In the genomic region with DNA sequence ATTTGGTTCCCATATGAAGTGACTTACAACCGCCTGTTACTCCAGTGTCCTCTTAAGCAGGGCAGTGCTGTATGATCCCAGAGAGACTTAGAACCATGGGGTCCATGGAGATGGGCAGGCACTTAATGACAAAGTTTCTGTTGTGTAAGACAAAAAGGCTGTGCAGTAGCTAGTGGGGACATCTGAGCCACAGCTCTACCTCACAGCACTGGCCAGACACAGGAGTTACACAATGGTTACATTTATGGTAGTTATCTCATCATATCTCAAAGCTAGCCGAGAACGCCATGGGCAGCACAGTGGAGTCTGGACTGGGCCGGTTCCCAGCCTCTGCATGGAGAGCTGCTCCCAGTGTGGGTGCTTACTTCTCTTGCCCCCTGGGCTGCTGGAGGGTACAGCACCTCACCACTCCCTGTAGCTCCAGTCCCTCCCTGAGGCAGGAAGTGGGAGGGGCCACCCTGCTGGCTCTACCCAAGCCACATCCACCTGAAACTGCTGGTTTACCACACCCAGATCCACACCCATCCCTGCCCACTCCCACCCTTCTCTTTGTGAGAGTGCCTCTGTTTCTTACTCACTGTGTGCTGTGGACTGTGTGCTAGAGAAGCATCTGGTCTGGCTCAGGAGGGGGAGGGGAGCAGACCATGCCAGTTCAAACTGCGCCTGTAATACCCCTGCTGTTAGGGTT, we compare ENCODE assay signal across 9 mouse cellular contexts. TPM values are rescaled to one million over a fixed set of nuclear protein-coding genes. Genes with fewer than 3 reads are reported as not detected.
DNase-seq lines count a peak whose midpoint lies in the region; ATAC-seq and TF ChIP-seq lines count a peak whose summit lies in the region.
"Had no signal": no experiment of that assay in that cellular context is flagged by ENCODE, and none has a peak within 500 bp of the region (broad histone marks: within the 10 kb centered on the region; RNA-seq: fewer than 3 reads in every experiment).

No protein-coding gene starts in this region.

- no peak overlapping the region for H3K4me3 ChIP-seq in ES-E14 (ENCODE audit: insufficient read depth in 1 of 2, low read depth in 1 of 2, low read length in 2 of 2, poor library complexity in 1 of 2, severe bottlenecking in 1 of 2)
- no peak overlapping the region for H3K4me3 ChIP-seq in heart, embryonic 16.5 days (ENCODE audit: low read length)
- no peak overlapping the region for H3K4me3 ChIP-seq in lung, embryonic 16.5 days (ENCODE audit: low read length)
- no peak overlapping the region for H3K4me3 ChIP-seq in stomach, postnatal 0 days (ENCODE audit: low read depth, low read length)

- 56% methylated on average over 5 of the region's 5 CpGs for WGBS in heart, embryonic 16.5 days
- WGBS in lung, embryonic 16.5 days: 73% methylated on average over 5 of the region's 5 CpGs
- WGBS in stomach, postnatal 0 days: 57% methylated on average over 5 of the region's 5 CpGs

- no peak overlapping the region for H3K4me2 ChIP-seq in heart, embryonic 16.5 days (ENCODE audit: low read depth, low read length)
- H3K4me2 ChIP-seq in lung, embryonic 16.5 days (ENCODE audit: low read depth, low read length): no peak overlapping the region
- H3K4me2 ChIP-seq in stomach, postnatal 0 days (replicated peaks; ENCODE audit: low read depth): 0 out of 2 replicates have a peak overlapping the region, but pooled peaks have one; percentile 11

- H3K9ac ChIP-seq in ES-E14 (ENCODE audit: insufficient read depth, low read depth, low read length, poor library complexity, severe bottlenecking): no peak overlapping the region
- H3K9ac ChIP-seq in heart, embryonic 16.5 days (ENCODE audit: low read length): no peak overlapping the region
- no peak overlapping the region for H3K9ac ChIP-seq in lung, embryonic 16.5 days (ENCODE audit: low read length)
- 0 out of 2 replicates have a peak overlapping the region, but pooled peaks have one; percentile 35 for H3K9ac ChIP-seq in stomach, postnatal 0 days (ENCODE audit: low read length)

- DNase-seq in gastrocnemius, adult 18-20 months (ENCODE audit: low spot score): peak; percentile 28
- DNase-seq in gastrocnemius, adult 8-10 months (ENCODE audit: low spot score in 2 of 2): no peak
- DNase-seq in ES-E14 (ENCODE audit: low read depth, low spot score): peak; percentile 56
- DNase-seq in stomach, postnatal 0 days (ENCODE audit: low spot score): peak; percentile 95
- DNase-seq in left cerebral cortex, postnatal 14 days (ENCODE audit: low spot score in 2 of 2): no peak
- DNase-seq in adrenal gland, postnatal 25 days: no peak

- intact Hi-C loops in left cerebral cortex, postnatal 14 days (cut with DNase I): no loop called here

- peaks cover 23% of the 10 kb centered on the region for H3K36me3 ChIP-seq in ES-E14 (ENCODE audit: control insufficient read depth, insufficient read depth, low read length, poor library complexity, severe bottlenecking)
- H3K36me3 ChIP-seq in heart, embryonic 16.5 days (ENCODE audit: control insufficient read depth, insufficient read depth): peaks cover 22% of the 10 kb centered on the region
- H3K36me3 ChIP-seq in lung, embryonic 16.5 days (ENCODE audit: control insufficient read depth, insufficient read depth, low read length): peaks cover 24% of the 10 kb centered on the region
- H3K36me3 ChIP-seq in stomach, postnatal 0 days (ENCODE audit: control insufficient read depth, insufficient read depth, low read length): peaks cover 19% of the 10 kb centered on the region

- peaks cover 4 to 21% of the 10 kb centered on the region in 2 experiments for H3K4me1 ChIP-seq in ES-E14 (ENCODE audit: control insufficient read depth in 2 of 2, insufficient read depth in 2 of 2, low read length in 2 of 2, poor library complexity in 1 of 2)
- peaks cover 19% of the 10 kb centered on the region for H3K4me1 ChIP-seq in heart, embryonic 16.5 days (ENCODE audit: control insufficient read depth, insufficient read depth, low read length)
- H3K4me1 ChIP-seq in lung, embryonic 16.5 days (replicated peaks; ENCODE audit: control insufficient read depth, insufficient read depth, low read length): peaks cover 4% of the 10 kb centered on the region; the same call in 1 of the 2 replicates
- peaks cover 3% of the 10 kb centered on the region; the same call in 1 of the 2 replicates for H3K4me1 ChIP-seq in stomach, postnatal 0 days (replicated peaks; ENCODE audit: control insufficient read depth, insufficient read depth)

- ATAC-seq in heart, embryonic 16.5 days (replicated peaks; ENCODE audit: extremely low read depth, insufficient read depth, low FRiP score): peak; percentile 70
- peak; percentile 72 for ATAC-seq in lung, embryonic 16.5 days (ENCODE audit: low read depth)
- ATAC-seq in stomach, postnatal 0 days (ENCODE audit: low FRiP score, low TSS enrichment): peak; percentile 97

- no peak for TF ChIP-seq CTCF in stomach, postnatal 0 days (IDR thresholded peaks at IDR 0.05; ENCODE audit: low read depth)

- in situ Hi-C loops in ES-E14 (cut with MboI; ENCODE audit: low sequenced_read_pairs in 2 of 2, unreplicated experiment in 2 of 2): no loop called here

- no peaks in the 10 kb centered on the region for H3K9me3 ChIP-seq in ES-E14 (ENCODE audit: control insufficient read depth, insufficient read depth, low read depth, low read length)
- H3K9me3 ChIP-seq in heart, embryonic 16.5 days (replicated peaks; ENCODE audit: control insufficient read depth, low read length): no peaks in the 10 kb centered on the region
- no peaks in the 10 kb centered on the region for H3K9me3 ChIP-seq in lung, embryonic 16.5 days (ENCODE audit: control insufficient read depth, low read length)
- H3K9me3 ChIP-seq in stomach, postnatal 0 days (ENCODE audit: control insufficient read depth, low read length): no peaks in the 10 kb centered on the region

- H3K27me3 ChIP-seq in heart, embryonic 16.5 days (ENCODE audit: control insufficient read depth, insufficient read depth, low read length): no peaks in the 10 kb centered on the region
- no peaks in the 10 kb centered on the region for H3K27me3 ChIP-seq in lung, embryonic 16.5 days (ENCODE audit: control insufficient read depth, insufficient read depth, low read depth, low read length)
- H3K27me3 ChIP-seq in stomach, postnatal 0 days (ENCODE audit: control insufficient read depth, insufficient read depth, low read length): no peaks in the 10 kb centered on the region

- H3K27ac ChIP-seq in ES-E14 (ENCODE audit: insufficient read depth, low read depth, low read length, poor library complexity, severe bottlenecking): peak overlapping the region; percentile 11
- peak overlapping the region; percentile 17; the same call in 1 of the 2 replicates for H3K27ac ChIP-seq in heart, embryonic 16.5 days (ENCODE audit: low read length)
- H3K27ac ChIP-seq in lung, embryonic 16.5 days (ENCODE audit: low read length): no peak overlapping the region
- peak overlapping the region; percentile 89 for H3K27ac ChIP-seq in stomach, postnatal 0 days (replicated peaks)
- H3K27ac ChIP-seq: macrophage had no signal

- TF ChIP-seq EP300 in stomach, postnatal 0 days (optimal IDR thresholded peaks at IDR 0.05): no peak

RNA-seq across cellular contexts. Expression of gene Gm28035, which starts 11.2 kb away (rescaled TPM):
- 1 to 10 TPM in 1 of 2 experiments, under 1 TPM in 1; 0.55 to 1.2 TPM for total RNA-seq in gastrocnemius, adult 18-20 months (2021)
- under 1 TPM in 3 of 4 experiments, not detected in 1; 0.22 to 0.78 (median 0.40) TPM for total RNA-seq in gastrocnemius, adult 8-10 months (2022)
- total RNA-seq in ES-E14 (2012; rRNA removed): 0.76 and 1.4 TPM in 2 replicates
- polyA plus RNA-seq in heart, embryonic 16.5 days (2015; fragmentation: Nextera tagmentation; extraction: Ambion mirVana): 0.22 and 0.40 TPM in 2 replicates
- 0.16 and 0.18 TPM in 2 replicates for polyA plus RNA-seq in lung, embryonic 16.5 days (2015; fragmentation: Nextera tagmentation; extraction: Ambion mirVana)
- polyA plus RNA-seq in stomach, postnatal 0 days (2015; fragmentation: Nextera tagmentation; extraction: Ambion mirVana): 0.05 and 0.11 TPM in 2 replicates
- 1 to 10 TPM; 7.2 to 9.7 TPM for total RNA-seq in left cerebral cortex, postnatal 14 days (2021)
- total RNA-seq in adrenal gland, postnatal 25 days (2021): 1.5 and 2.9 TPM in 2 replicates

RNA-seq across cellular contexts. Expression of gene Lrrc8a, which starts 14.0 kb away (rescaled TPM):
- 10 to 100 TPM; 24.5 to 28.4 TPM for total RNA-seq in gastrocnemius, adult 18-20 months (2021)
- 10 to 100 TPM; 13.2 to 20.1 (median 15.3) TPM for total RNA-seq in gastrocnemius, adult 8-10 months (2022)
- 26.6 and 35.1 TPM in 2 replicates for total RNA-seq in ES-E14 (2012; rRNA removed)
- polyA plus RNA-seq in heart, embryonic 16.5 days (2015; fragmentation: Nextera tagmentation; extraction: Ambion mirVana): 39.4 and 42.6 TPM in 2 replicates
- 41.9 and 42.0 TPM in 2 replicates for polyA plus RNA-seq in lung, embryonic 16.5 days (2015; fragmentation: Nextera tagmentation; extraction: Ambion mirVana)
- polyA plus RNA-seq in stomach, postnatal 0 days (2015; fragmentation: Nextera tagmentation; extraction: Ambion mirVana): 30.3 and 31.7 TPM in 2 replicates
- 10 to 100 TPM; 53.7 to 59.5 TPM for total RNA-seq in left cerebral cortex, postnatal 14 days (2021)
- 51.1 and 52.2 TPM in 2 replicates for total RNA-seq in adrenal gland, postnatal 25 days (2021)

RNA-seq across cellular contexts. Expression of gene Phyhd1, which starts 14.4 kb away (rescaled TPM):
- 10 to 100 TPM; 10.4 to 18.7 TPM for total RNA-seq in gastrocnemius, adult 18-20 months (2021)
- total RNA-seq in gastrocnemius, adult 8-10 months (2022): 10 to 100 TPM in 2 of 4 experiments, 1 to 10 TPM in 2; 7.7 to 14.2 (median 11.0) TPM
- 2.7 and 5.5 TPM in 2 replicates for total RNA-seq in ES-E14 (2012; rRNA removed)
- polyA plus RNA-seq in heart, embryonic 16.5 days (2015; fragmentation: Nextera tagmentation; extraction: Ambion mirVana): 9.4 and 13.1 TPM in 2 replicates
- polyA plus RNA-seq in lung, embryonic 16.5 days (2015; fragmentation: Nextera tagmentation; extraction: Ambion mirVana): 7.4 and 8.2 TPM in 2 replicates
- polyA plus RNA-seq in stomach, postnatal 0 days (2015; fragmentation: Nextera tagmentation; extraction: Ambion mirVana): 5.8 and 7.1 TPM in 2 replicates
- 10 to 100 TPM; 14.1 to 25.7 TPM for total RNA-seq in left cerebral cortex, postnatal 14 days (2021)
- total RNA-seq in adrenal gland, postnatal 25 days (2021): 9.6 and 18.1 TPM in 2 replicates

RNA-seq across cellular contexts. Expression of gene Gm28038, which starts 29.3 kb away (rescaled TPM):
- total RNA-seq in gastrocnemius, adult 18-20 months (2021): 1 to 10 TPM in 1 of 2 experiments, not detected in 1; 1.1 TPM
- not detected for total RNA-seq in gastrocnemius, adult 8-10 months (2022)
- not detected in 2 replicates for total RNA-seq in ES-E14 (2012; rRNA removed)
- not detected in 2 replicates for polyA plus RNA-seq in heart, embryonic 16.5 days (2015; fragmentation: Nextera tagmentation; extraction: Ambion mirVana)
- polyA plus RNA-seq in lung, embryonic 16.5 days (2015; fragmentation: Nextera tagmentation; extraction: Ambion mirVana): not detected in 2 replicates
- not detected in 2 replicates for polyA plus RNA-seq in stomach, postnatal 0 days (2015; fragmentation: Nextera tagmentation; extraction: Ambion mirVana)
- total RNA-seq in left cerebral cortex, postnatal 14 days (2021): not detected
- total RNA-seq in adrenal gland, postnatal 25 days (2021): not detected in 2 replicates

RNA-seq across cellular contexts. Expression of gene Dolk, which starts 34.6 kb away (rescaled TPM):
- 10 to 100 TPM; 20.9 to 22.4 TPM for total RNA-seq in gastrocnemius, adult 18-20 months (2021)
- total RNA-seq in gastrocnemius, adult 8-10 months (2022): 10 to 100 TPM; 20.5 to 26.2 (median 24.6) TPM
- total RNA-seq in ES-E14 (2012; rRNA removed): 25.2 and 31.6 TPM in 2 replicates
- polyA plus RNA-seq in heart, embryonic 16.5 days (2015; fragmentation: Nextera tagmentation; extraction: Ambion mirVana): 31.8 and 33.0 TPM in 2 replicates
- polyA plus RNA-seq in lung, embryonic 16.5 days (2015; fragmentation: Nextera tagmentation; extraction: Ambion mirVana): 30.3 and 31.4 TPM in 2 replicates
- 21.1 and 21.9 TPM in 2 replicates for polyA plus RNA-seq in stomach, postnatal 0 days (2015; fragmentation: Nextera tagmentation; extraction: Ambion mirVana)
- total RNA-seq in left cerebral cortex, postnatal 14 days (2021): 10 to 100 TPM; 25.8 to 29.2 TPM
- total RNA-seq in adrenal gland, postnatal 25 days (2021): 39.7 and 47.3 TPM in 2 replicates

Comparison
In these comparisons a context has a peak if more than half of its experiments do, and no peak if none do; other contexts are left out.
1. DNase-seq: peak in gastrocnemius, adult 18-20 months (single experiment), ES-E14 (single experiment) and stomach, postnatal 0 days (single experiment); none in gastrocnemius, adult 8-10 months (0 of 2), left cerebral cortex, postnatal 14 days (0 of 2) and adrenal gland, postnatal 25 days (single experiment).
2. Peak in every context shown above with its lines, with median percentiles within 50 percentile points of each other: ATAC-seq.